Comparison of ENCODE assay signal across 8 mouse cellular contexts in genomic region chr13:107879535-107879934, GRCm38 (mm10).
DNase-seq lines count a peak whose midpoint lies in the region; ATAC-seq and TF ChIP-seq lines count a peak whose summit lies in the region.

No protein-coding gene starts in this region.

- peaks cover 6% of the 10 kb centered on the region for H3K4me1 ChIP-seq in intestine, embryonic 15.5 days (replicated peaks)
- H3K4me1 ChIP-seq in intestine, postnatal 0 days (replicated peaks; ENCODE audit: control insufficient read depth, insufficient read depth, low read length) = 0 out of 2 replicates have a peak, but pooled peaks cover 4% of the 10 kb centered on the region

- no peak overlapping the region for H3K27ac ChIP-seq in intestine, embryonic 15.5 days
- no peak overlapping the region for H3K27ac ChIP-seq in intestine, postnatal 0 days (ENCODE audit: low read depth, low read length)

- no peak for TF ChIP-seq CTCF in intestine, postnatal 0 days (IDR thresholded peaks at IDR 0.05; ENCODE audit: low read depth)

- H3K4me3 ChIP-seq in intestine, embryonic 15.5 days (replicated peaks) = no peak overlapping the region
- H3K4me3 ChIP-seq in intestine, postnatal 0 days (ENCODE audit: low read depth, low read length) = no peak overlapping the region

- no peaks in the 10 kb centered on the region for H3K9me3 ChIP-seq in intestine, embryonic 15.5 days
- H3K9me3 ChIP-seq in intestine, postnatal 0 days (ENCODE audit: control insufficient read depth) = no peaks in the 10 kb centered on the region

- no peak overlapping the region for H3K4me2 ChIP-seq in intestine, embryonic 15.5 days (replicated peaks)
- H3K4me2 ChIP-seq in intestine, postnatal 0 days (replicated peaks; ENCODE audit: low read depth) = no peak overlapping the region

- H3K27me3 ChIP-seq in intestine, embryonic 15.5 days (replicated peaks) = no peaks in the 10 kb centered on the region
- no peaks in the 10 kb centered on the region for H3K27me3 ChIP-seq in intestine, postnatal 0 days (replicated peaks; ENCODE audit: control insufficient read depth, insufficient read depth, low read length)

- ATAC-seq in intestine, embryonic 15.5 days = peak; percentile 45; the same call in 1 of the 2 replicates
- ATAC-seq in intestine, postnatal 0 days = no peak

- H3K36me3 ChIP-seq in intestine, embryonic 15.5 days = no peaks in the 10 kb centered on the region
- H3K36me3 ChIP-seq in intestine, postnatal 0 days (ENCODE audit: control insufficient read depth, insufficient read depth) = no peaks in the 10 kb centered on the region

- H3K9ac ChIP-seq in intestine, embryonic 15.5 days = no peak overlapping the region
- H3K9ac ChIP-seq in intestine, postnatal 0 days (ENCODE audit: low read depth, low read length) = no peak overlapping the region

- peak; percentile 72 for DNase-seq in adrenal gland, adult 2 months
- DNase-seq in heart, adult 9 months (ENCODE audit: low spot score in 2 of 2) = peak; percentile 35 to 48
- DNase-seq in kidney, postnatal 36 days = peak; percentile 81 to 83
- no peak for DNase-seq in spleen, postnatal 14 days (ENCODE audit: low spot score in 2 of 2)
- DNase-seq in right cerebral cortex, postnatal 36 days (ENCODE audit: low spot score in 2 of 2) = no peak
- no peak for DNase-seq in left cerebral cortex, adult 18-20 months (ENCODE audit: low spot score in 2 of 2)

- 61% methylated on average over 8 of the region's 8 CpGs for WGBS in intestine, embryonic 15.5 days
- WGBS in intestine, postnatal 0 days = 63% methylated on average over 7 of the region's 8 CpGs

Comparison
In these comparisons a context has a peak if more than half of its experiments do, and no peak if none do; other contexts are left out.
1. DNase-seq: peak in adrenal gland, adult 2 months (single experiment), heart, adult 9 months (2 of 2) and kidney, postnatal 36 days (2 of 2); none in spleen, postnatal 14 days (0 of 2), right cerebral cortex, postnatal 36 days (0 of 2) and left cerebral cortex, adult 18-20 months (0 of 2).